Mouse (Mus musculus): ENCODE measurements at regions not wholly inside any gene's neighbourhood (a gene's known extent, or its start where the extent isn't known, plus 50 kb on each side); places are given as distances from the start of the nearest gene placed in this dataset.

- no peak for DNase-seq
Measured at GRCm38 (mm10) chr13:82187196-82187595, 404.3 kb downstream of the Cetn3 start.

- DNase-seq = no peak
Measured at GRCm38 (mm10) chr13:82200739-82201138, 417.9 kb downstream of the Cetn3 start.

DNA sequence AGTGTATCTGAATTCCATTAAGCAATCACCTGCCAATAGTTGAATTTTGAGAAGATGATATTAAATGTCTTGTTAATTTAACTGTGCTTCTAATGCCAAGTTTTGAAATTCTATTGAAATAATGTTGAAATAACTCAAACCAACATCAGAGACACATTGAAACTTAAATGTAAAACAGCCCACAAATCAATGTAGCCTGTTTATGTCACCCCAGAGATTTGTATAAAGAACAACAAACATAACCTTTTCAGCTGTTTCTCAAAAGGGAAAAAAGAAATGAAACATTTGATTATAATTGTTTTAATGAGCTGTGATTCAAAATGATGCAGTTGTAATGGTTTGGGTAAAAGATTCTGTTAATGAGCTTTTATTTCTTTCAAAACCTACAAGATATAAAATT, 442.6 kb downstream of the Cetn3 start:
- DNase-seq = no peak

DNA sequence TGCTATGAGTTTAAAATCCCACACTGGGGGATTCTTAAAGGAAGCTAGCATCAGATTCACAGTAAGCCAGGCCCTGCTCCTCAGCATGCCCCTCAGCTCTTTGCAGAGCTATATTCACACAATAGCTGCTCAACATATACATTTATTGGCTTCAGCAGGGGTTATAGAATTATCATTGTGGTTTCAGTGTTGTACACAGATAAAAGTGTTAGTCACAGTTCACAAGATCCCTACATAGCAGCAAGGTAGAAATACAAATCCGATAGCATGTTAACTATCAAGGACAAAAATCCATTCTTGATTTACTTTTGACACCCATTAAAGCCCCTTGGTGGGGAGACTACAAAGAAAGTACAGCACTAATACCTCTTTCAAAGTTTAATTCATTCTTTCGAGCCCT, 451.0 kb downstream of the Cetn3 start:
- DNase-seq = no peak

DNA sequence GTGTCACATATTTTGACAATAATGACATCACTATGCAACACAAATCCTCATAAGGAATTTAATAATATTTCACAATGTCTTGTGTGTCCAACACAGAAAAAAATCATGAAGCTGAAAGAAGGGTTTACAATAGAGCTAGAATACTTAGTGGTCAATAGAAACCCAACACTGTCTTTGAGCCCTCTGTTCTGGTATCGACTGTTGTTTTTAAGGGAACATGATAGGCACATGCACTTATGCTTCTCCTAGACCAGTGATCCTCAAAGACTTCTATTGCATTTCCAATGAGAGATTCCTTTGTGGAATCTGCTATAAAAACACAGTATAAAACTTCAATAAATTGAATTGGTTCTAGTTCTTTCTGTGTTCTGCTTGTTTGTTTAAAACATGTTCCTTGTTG, 463.4 kb downstream of the Cetn3 start:
- DNase-seq = no peak

GRCm38 (mm10) chr13:82250361-82250760, 467.5 kb downstream of the Cetn3 start:
- no peak for DNase-seq

GRCm38 (mm10) chr13:82258491-82258935, 475.6 kb downstream of the Cetn3 start:
- no peak for DNase-seq

GRCm38 (mm10) chr13:82264236-82264635, 481.4 kb downstream of the Cetn3 start:
- no peak for DNase-seq

DNA sequence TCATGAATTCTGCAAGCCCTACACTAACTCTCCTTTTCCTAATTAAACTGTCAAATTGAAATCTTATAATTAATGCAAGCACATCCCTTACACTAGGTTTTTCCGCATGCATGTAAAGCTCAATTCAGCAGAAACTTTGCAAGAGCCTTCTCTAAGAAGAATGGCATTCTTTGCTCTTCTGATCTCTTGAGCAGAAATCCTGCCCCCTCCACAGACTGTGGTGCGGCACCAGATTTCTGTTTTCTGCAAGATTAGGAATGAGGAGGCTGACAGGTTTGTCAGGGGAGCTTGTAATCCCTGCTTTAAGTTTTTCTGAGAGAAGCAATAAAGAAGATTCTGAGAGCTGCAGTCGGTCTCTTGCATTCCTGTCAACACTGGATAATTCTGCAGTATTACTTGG, 482.3 kb downstream of the Cetn3 start:
- DNase-seq = no peak

DNA sequence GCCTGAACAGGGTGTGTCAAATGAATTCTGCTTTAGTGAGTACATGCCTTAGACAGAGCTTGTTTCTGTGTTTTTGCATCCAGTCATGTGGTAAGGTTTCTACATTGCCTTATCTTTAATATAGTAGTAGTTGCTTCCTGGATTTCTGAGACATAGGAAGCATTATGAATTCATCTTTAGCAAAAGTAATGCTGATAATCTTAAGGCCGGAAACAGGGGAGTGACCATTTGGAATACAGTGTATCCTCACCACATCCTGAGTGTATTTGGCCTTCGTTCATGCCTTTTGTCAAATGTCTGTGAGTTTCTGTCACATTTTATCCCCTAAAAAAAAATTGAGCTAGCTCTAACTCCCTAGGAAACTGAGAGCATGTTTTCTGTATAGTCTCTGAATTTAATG, 482.9 kb downstream of the Cetn3 start:
- DNase-seq = no peak

- DNase-seq = no peak
Measured at GRCm38 (mm10) chr13:82274733-82275132, 491.9 kb downstream of the Cetn3 start.

GRCm38 (mm10) chr13:82276001-82276400, 493.1 kb downstream of the Cetn3 start:
- DNase-seq = no peak

- no peak for DNase-seq
Measured at GRCm38 (mm10) chr13:82280744-82281143, 497.9 kb downstream of the Cetn3 start.

- no peak for DNase-seq
Measured at GRCm38 (mm10) chr13:82295834-82296233, 513.0 kb downstream of the Cetn3 start.

DNA sequence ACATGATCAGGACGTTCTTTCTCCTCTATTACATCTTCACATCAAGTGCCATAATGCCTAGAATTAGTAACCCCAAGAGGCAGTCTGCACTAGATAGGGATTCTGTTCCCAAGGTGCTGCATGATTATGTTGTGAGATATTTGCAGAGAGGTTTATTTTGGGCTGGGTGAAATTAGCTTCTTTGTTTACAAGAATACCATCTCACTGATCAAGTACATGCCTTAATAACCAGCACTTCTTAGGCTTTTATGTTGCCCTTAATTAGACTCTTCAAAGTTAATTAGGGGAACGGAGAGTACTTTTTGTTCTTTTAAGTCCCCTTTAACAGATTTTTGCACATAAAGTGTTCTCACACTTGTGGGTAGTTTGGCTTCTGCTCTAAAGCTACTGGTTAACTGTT, 521.4 kb downstream of the Cetn3 start:
- DNase-seq = no peak

DNA sequence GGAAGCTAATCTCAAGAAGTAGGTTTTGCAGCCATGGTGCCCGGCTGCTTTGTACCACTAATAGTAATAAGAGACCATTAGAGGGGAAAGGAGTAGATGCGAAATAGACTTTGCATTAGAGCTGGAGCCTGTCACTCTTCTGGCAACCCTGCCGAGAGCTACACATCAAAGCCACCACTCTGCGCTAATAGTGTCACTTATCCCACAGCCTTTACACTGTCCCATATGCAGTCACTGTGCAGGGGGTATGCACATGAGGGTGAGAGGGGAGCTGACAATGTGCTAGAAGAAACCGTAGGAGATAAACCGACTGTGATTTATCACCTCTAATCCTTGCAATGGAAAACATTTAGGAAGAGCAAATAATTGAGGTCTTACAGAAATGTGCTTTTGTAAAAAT, 522.2 kb downstream of the Cetn3 start:
- no peak for DNase-seq

GRCm38 (mm10) chr13:82308336-82308735, 525.5 kb downstream of the Cetn3 start:
- DNase-seq = no peak

DNA sequence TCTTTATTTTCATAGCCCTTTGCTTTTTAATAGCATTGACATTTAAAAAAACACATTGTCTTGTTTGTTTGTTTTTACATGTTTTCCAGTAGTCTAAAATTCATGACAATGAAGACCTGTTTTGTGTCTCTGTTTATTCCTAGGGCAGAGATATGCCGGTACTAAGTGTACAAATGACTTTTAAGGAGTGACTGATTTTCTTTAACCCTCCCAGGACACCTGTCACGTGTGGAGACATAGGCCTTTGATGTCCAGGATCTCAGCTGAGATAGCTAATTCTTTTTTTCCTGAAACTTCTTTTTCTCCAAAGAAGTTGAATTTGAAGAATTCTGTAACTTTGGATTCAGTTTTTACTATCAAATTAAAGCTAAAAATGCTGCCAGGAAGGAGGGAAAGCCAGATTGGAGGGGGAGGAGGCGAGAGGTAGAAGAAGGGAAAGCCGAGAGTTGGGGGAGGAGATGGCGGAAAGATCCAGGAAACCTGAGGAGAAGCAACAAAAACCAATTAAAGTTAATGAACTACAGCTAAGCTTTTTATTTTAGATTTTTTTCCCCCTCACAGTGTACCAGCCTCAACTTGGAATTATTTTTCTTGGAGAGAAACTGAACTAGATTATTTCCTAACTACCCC, 533.8 kb downstream of the Cetn3 start:
- DNase-seq = no peak

DNA sequence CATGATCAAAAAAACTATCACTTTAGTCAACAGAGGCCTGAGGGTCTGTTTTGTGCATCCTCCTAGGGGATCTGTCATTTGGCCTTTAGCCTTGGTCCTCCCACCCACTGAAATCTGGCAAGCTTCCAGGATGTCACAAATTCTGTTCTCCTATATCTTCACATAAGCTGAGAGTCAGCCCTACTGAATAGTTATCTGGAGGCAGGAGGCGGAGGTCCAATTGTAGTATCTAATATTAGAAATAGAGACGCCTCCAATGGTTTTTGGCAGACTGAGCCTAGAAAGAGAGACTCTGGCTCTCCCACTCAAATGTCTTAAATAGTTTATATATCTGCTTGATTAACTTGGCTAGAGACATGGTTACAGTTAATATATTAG, 534.3 kb downstream of the Cetn3 start:
- no peak for DNase-seq

DNA sequence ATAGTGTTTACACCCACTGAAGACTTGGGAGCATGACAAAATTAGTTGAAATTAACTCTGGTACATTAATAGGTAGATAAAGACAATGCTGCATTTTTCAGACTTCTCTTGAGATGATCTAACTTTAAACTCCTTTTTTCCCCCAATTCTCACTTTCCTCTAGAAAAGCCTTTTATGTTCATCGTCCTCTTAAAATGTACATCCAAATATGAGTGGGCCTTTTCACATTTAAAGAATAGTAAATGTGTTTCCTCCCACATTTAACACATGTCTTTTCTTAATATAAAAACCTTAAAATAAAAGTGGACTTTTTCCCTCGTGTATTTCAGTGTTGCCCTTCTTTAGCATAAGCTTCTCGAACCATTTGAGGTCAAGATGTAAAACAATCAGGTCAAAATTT, 535.5 kb downstream of the Cetn3 start:
- DNase-seq = no peak

DNA sequence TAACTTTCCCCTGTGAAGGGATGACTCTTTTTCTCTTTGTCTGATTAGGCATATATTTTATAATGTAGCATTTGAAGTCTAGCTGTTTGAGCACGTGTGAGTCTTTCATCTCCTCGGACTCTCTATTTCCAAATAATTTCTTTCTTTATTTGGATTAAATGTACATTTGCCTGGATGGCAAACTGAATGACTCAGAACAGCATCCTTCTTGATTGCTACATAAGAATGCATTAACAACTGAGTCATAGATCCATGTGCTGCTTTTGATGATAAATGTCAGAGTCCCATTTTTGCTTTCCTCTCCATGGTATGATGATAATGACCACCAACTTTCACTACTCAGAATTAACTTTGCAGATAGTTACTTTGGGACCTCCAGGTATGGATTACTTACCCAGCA, 571.5 kb downstream of the Cetn3 start:
- DNase-seq = no peak

DNA sequence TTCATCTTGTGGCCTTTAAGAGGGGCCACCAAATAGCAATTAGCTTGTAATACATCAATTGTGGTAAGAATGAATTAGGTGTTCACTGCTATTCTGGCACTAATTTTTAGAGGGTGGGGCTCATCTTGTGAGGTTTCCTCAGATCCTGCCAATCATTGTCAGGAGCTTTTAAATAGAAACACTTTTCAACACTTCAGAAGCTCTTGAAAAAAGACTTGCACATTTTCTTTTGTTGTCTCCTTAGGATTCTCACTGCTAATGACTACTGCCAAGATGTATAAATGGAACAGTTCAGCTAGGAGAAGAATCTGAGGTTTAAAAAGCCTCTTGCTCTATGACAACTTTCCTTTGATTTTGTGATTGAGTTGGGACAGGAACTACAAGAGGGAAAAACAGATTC, 572.4 kb downstream of the Cetn3 start:
- DNase-seq = no peak

DNA sequence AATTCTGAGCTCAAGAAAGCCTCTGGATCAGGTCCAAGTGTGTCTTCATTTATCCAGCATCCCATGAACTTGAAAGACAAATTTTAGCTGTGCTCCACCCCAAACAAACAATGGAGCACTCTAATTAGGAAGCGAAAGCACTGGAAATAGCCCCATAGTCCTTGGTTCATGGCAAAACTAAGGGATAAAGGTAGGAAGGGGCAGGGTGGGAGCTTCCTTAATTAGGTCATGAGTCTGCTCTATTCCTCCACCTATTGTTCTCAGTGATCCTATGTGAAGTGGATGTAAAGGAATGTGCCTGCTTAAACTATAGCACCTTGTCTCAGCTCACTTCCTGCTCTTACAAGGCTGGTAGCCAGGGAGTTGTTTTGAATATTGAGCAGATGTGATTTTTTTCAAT, 576.6 kb downstream of the Cetn3 start:
- no peak for DNase-seq

DNA sequence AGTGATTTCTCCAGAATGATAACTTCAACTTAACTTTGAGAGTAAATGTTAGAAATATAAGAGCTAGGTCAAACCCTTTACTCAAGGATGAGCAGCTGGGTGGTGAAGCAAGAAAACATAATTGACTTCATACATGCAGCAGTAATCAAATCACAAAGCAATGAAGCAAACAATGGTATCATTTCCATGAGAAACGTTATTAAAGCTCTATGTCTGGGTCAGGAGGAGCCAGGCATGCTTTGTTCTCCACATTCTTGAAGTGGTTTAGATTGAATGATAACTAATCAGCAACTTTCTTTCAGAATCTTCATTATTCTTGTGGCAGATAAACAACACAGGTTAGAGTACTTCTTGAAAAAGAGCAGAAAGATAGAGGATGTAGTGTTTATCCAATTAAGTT, 577.8 kb downstream of the Cetn3 start:
- DNase-seq = no peak

DNA sequence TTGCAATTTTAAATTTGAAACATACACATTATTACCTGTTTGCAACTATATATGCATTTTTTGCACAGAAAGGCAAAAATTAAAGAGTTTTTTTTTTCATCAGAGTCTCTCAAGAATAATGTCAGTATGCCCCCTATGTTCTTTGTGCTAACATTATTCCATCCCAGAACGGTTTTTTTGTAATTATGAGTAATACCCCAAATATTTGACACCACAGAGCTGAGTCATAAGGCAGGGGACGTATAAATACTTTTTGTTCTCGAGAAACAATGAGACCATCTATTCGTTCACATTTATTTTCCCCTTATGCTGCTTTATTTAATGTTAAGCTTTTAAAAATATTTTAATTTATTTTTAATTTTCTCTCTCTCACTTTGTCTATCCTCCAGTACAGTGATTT, 578.5 kb downstream of the Cetn3 start:
- DNase-seq = no peak

- DNase-seq = no peak
Measured at GRCm38 (mm10) chr13:82366768-82367167, 583.9 kb downstream of the Cetn3 start.

Measured in cerebellum, adult 9-10 months (tissue).